Mouse (Mus musculus) myocyte (in vitro differentiated cells): ENCODE results near the gene Shprh.
"Not testable (repeated sequence)": the region's sequence is repeated elsewhere in the genome, so short reads cannot be mapped to it uniquely, and the experiment has no call there.

Experiments
- MAX ChIP-seq: IDR thresholded peaks from one replicate; pipeline ENCODE4 v1.6.1; 2011; ENCODE audit warnings: low read depth, mild to moderate bottlenecking, control low read depth
- POLR2AphosphoS2 ChIP-seq: IDR thresholded peaks from one replicate; pipeline ENCODE4 v1.6.1; 2011; ENCODE audit warnings: low read depth, control low read depth; ENCODE audit not compliant: insufficient read length
- USF1 ChIP-seq: IDR thresholded peaks from one replicate; pipeline ENCODE4 v1.6.1; 2011; ENCODE audit warnings: low read depth, mild to moderate bottlenecking, control low read depth, moderate library complexity

- TF ChIP-seq MAX, USF1, POLR2AphosphoS2: not testable (repeated sequence)
Observed at GRCm38 (mm10) chr10:11262292-11262691, 113.1 kb downstream of the Shprh start.
